Mouse (Mus musculus): ENCODE data around the gene Zfp28. TPM values are rescaled to one million over a fixed set of nuclear protein-coding genes. Genes with fewer than 3 reads are reported as not detected.
A peak's percentile ranks its signal among the peaks of the same experiment; 100 is the strongest.

The Zfp28 gene
- total RNA-seq, 2 experiments from 2014 or later = 0.81 to 1.5 TPM

- ATAC-seq (ENCODE audit: poor library complexity, severe bottlenecking) = peak; percentile 92
These were observed 15.2 kb downstream of the Zfp28 start, which contains the start of gene Smim17 for GRCm38 (mm10) chr7:6397996-6398975. Gene Smim17, plus strand, starts transcription at chr7:6398715.

- peak; percentile 100 for ATAC-seq (ENCODE audit: poor library complexity, severe bottlenecking)
These were observed 26.9 kb downstream of the Zfp28 start, which contains the start of gene Gm20715 for GRCm38 (mm10) chr7:6410043-6410442. Gene Gm20715, plus strand, starts transcription at chr7:6410277.

- no peak for ATAC-seq (ENCODE audit: poor library complexity, severe bottlenecking)
These were observed 31.7 kb downstream of the Zfp28 start for GRCm38 (mm10) chr7:6414626-6415441.

GRCm38 (mm10) chr7:6415442-6415787 is 32.3 kb downstream of the Zfp28 start:
- ATAC-seq (ENCODE audit: poor library complexity, severe bottlenecking) = no peak

GRCm38 (mm10) chr7:6419894-6420293 is 36.8 kb downstream of the Zfp28 start:
- no peak for ATAC-seq (ENCODE audit: poor library complexity, severe bottlenecking)

- ATAC-seq (ENCODE audit: poor library complexity, severe bottlenecking) = no peak
These were observed 46.3 kb downstream of the Zfp28 start for GRCm38 (mm10) chr7:6429381-6429780.

GRCm38 (mm10) chr7:6430342-6430741 is 47.2 kb downstream of the Zfp28 start:
- ATAC-seq (ENCODE audit: poor library complexity, severe bottlenecking) = peak; percentile 45; the same call in 1 of the 2 replicates

GRCm38 (mm10) chr7:6438388-6438787 is 55.3 kb downstream of the Zfp28 start, which contains the start of gene Olfr1344:
Gene Olfr1344, plus strand, starts transcription at chr7:6438688.
- no peak for ATAC-seq (ENCODE audit: poor library complexity, severe bottlenecking)

- ATAC-seq (ENCODE audit: poor library complexity, severe bottlenecking) = no peak
These were observed 58.1 kb downstream of the Zfp28 start for GRCm38 (mm10) chr7:6441173-6441572.

Other genes starting within 250 kb of the Zfp28 start
- gene Zfp787, start 227.3 kb upstream of the Zfp28 start, total RNA-seq (2015) = 11.9 and 17.0 TPM in 2 replicates
- gene Zfp787, start 227.3 kb upstream of the Zfp28 start, total RNA-seq (2017) = 25.6 and 25.7 TPM in 2 replicates
- gene Zfp444, start 211.1 kb upstream of the Zfp28 start, total RNA-seq (2015) = 2.0 and 3.6 TPM in 2 replicates
- gene Zfp444, start 211.1 kb upstream of the Zfp28 start, total RNA-seq (2017) = 4.1 and 8.0 TPM in 2 replicates
- gene Galp, start 186.2 kb upstream of the Zfp28 start, total RNA-seq (2015) = not detected in 2 replicates
- not detected in 2 replicates for gene Galp, start 186.2 kb upstream of the Zfp28 start, total RNA-seq (2017)
- not detected in 2 replicates for gene Zscan5b, start 161.0 kb upstream of the Zfp28 start, total RNA-seq (2015)
- not detected in 2 replicates for gene Zscan5b, start 161.0 kb upstream of the Zfp28 start, total RNA-seq (2017)
- gene Epp13, start 130.6 kb upstream of the Zfp28 start, total RNA-seq (2015) = not detected in 2 replicates
- not detected in 2 replicates for gene Epp13, start 130.6 kb upstream of the Zfp28 start, total RNA-seq (2017)
- 0.69 and 1.3 TPM in 2 replicates for gene Zfp667, start 96.7 kb upstream of the Zfp28 start, total RNA-seq (2015)
- 0.99 and 3.0 TPM in 2 replicates for gene Zfp667, start 96.7 kb upstream of the Zfp28 start, total RNA-seq (2017)
- gene Zfp583, start 52.0 kb upstream of the Zfp28 start, total RNA-seq (2015) = 0.96 and 1.3 TPM in 2 replicates
- gene Zfp583, start 52.0 kb upstream of the Zfp28 start, total RNA-seq (2017) = 0.88 and 1.8 TPM in 2 replicates
- gene Gm3854, start 39.5 kb upstream of the Zfp28 start, total RNA-seq (2015) = 0.13 and 0.21 TPM in 2 replicates
- gene Gm3854, start 39.5 kb upstream of the Zfp28 start, total RNA-seq (2017) = not detected in 2 replicates
- 2.9 and 4.3 TPM in 2 replicates for gene Zfp78, start 20.0 kb upstream of the Zfp28 start, total RNA-seq (2015)
- gene Zfp78, start 20.0 kb upstream of the Zfp28 start, total RNA-seq (2017) = 2.0 and 5.1 TPM in 2 replicates
- gene Smim17, start 15.4 kb downstream of the Zfp28 start, total RNA-seq (2015) = not detected in 2 replicates
- not detected in 2 replicates for gene Smim17, start 15.4 kb downstream of the Zfp28 start, total RNA-seq (2017)
- gene Gm20715, start 27.0 kb downstream of the Zfp28 start, total RNA-seq (2015) = not detected in 2 replicates
- gene Gm20715, start 27.0 kb downstream of the Zfp28 start, total RNA-seq (2017) = not detected in 2 replicates
- gene Olfr1344, start 55.4 kb downstream of the Zfp28 start, total RNA-seq (2015) = not detected in 2 replicates
- gene Olfr1344, start 55.4 kb downstream of the Zfp28 start, total RNA-seq (2017) = not detected in 2 replicates
- not detected in 2 replicates for gene Olfr1336, start 72.9 kb downstream of the Zfp28 start, total RNA-seq (2015)
- not detected in 2 replicates for gene Olfr1336, start 72.9 kb downstream of the Zfp28 start, total RNA-seq (2017)
- not detected in 2 replicates for gene Olfr1346, start 83.8 kb downstream of the Zfp28 start, total RNA-seq (2015)
- not detected in 2 replicates for gene Olfr1346, start 83.8 kb downstream of the Zfp28 start, total RNA-seq (2017)
- gene Olfr5, start 103.6 kb downstream of the Zfp28 start, total RNA-seq (2015) = not detected in 2 replicates
- gene Olfr5, start 103.6 kb downstream of the Zfp28 start, total RNA-seq (2017) = not detected in 2 replicates
- not detected in 2 replicates for gene Olfr1347, start 116.5 kb downstream of the Zfp28 start, total RNA-seq (2015)
- not detected in 2 replicates for gene Olfr1347, start 116.5 kb downstream of the Zfp28 start, total RNA-seq (2017)
- not detected in 2 replicates for gene Olfr1348, start 125.5 kb downstream of the Zfp28 start, total RNA-seq (2015)
- not detected in 2 replicates for gene Olfr1348, start 125.5 kb downstream of the Zfp28 start, total RNA-seq (2017)
- not detected in 2 replicates for gene Olfr1349, start 139.7 kb downstream of the Zfp28 start, total RNA-seq (2015)
- gene Olfr1349, start 139.7 kb downstream of the Zfp28 start, total RNA-seq (2017) = not detected in 2 replicates
- gene Olfr1350, start 181.5 kb downstream of the Zfp28 start, total RNA-seq (2015) = not detected in 2 replicates
- not detected in 2 replicates for gene Olfr1350, start 181.5 kb downstream of the Zfp28 start, total RNA-seq (2017)